Mouse (Mus musculus) heart, postnatal 0 days (tissue): Measurements from ENCODE around the gene Snx18.

ENCODE experiments used
- CTCF ChIP-seq: IDR thresholded peaks from 2 replicates; pipeline ENCODE4 v1.5.1; 2016; ENCODE audit warnings: antibody characterized with exemption, control low read depth, low read depth
- EP300 ChIP-seq: IDR thresholded peaks from 2 replicates; pipeline ENCODE4 v1.6.1; 2016; ENCODE audit warnings: antibody characterized with exemption, low read depth

DNA sequence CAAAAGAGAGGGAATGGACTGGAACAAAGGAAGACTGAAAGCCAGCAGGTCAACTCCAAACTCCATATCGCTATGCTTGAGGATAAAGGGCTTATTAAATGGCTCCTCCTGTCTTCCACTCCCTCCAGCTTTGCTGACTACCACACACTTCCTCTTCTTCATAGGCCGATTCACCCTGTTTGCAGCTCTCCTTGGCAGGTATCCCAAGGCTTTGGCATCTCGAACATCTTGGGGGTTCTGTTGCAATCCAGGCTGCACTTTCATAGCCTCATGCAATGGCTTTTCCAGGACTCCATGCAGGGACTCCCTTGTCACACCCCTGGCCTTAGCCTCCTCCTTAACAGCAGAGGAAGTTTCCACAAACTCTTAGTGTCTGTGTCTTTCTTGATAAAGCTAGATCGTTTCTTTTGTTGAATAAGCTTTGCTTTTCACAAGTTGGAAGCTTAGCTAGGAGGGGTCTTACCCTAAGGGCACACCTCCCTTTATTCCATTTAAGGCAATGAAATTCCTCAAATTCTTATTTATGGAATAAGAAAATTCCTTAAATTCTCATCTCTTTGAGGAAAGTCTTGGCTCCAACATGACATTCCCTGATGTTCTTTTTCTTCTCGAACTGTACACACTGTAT is 64.6 kb downstream of the Snx18 start:
- no peak for TF ChIP-seq CTCF
- no peak for TF ChIP-seq EP300
